ENCODE assay signal across 27 mouse cellular contexts in genomic region chr13:14018852-14019251, GRCm38 (mm10). TPM values are rescaled to one million over a fixed set of nuclear protein-coding genes. Genes with fewer than 3 reads are reported as not detected.
DNase-seq lines count a peak whose midpoint lies in the region; ATAC-seq lines count a peak whose summit lies in the region.
"Had no signal": no experiment of that assay in that cellular context is flagged by ENCODE, and none has a peak within 500 bp of the region (broad histone marks: within the 10 kb centered on the region; RNA-seq: fewer than 3 reads in every experiment).

No protein-coding gene starts in this region.

- no peaks in the 10 kb centered on the region for H3K9me3 ChIP-seq in liver, embryonic 12.5 days (replicated peaks)
- H3K9me3 ChIP-seq in liver, embryonic 15.5 days (replicated peaks) = no peaks in the 10 kb centered on the region
- H3K9me3 ChIP-seq: forebrain, embryonic 13.5 days; heart, embryonic 12.5 days; heart, embryonic 15.5 days had no signal

- peak overlapping the region; percentile 80 for H3K27ac ChIP-seq in liver, embryonic 12.5 days
- peak overlapping the region; percentile 76 for H3K27ac ChIP-seq in liver, embryonic 15.5 days (replicated peaks)
- H3K27ac ChIP-seq: forebrain, embryonic 13.5 days; gastrocnemius, adult 2 months; heart, embryonic 15.5 days; hindbrain, embryonic 14.5 days; hindbrain, postnatal 0 days had no signal

- 78% methylated on average over 3 of the region's 3 CpGs for WGBS in liver, embryonic 12.5 days (ENCODE audit: insufficient replicate concordance)
- 68% methylated on average over 3 of the region's 3 CpGs for WGBS in liver, embryonic 15.5 days (ENCODE audit: insufficient replicate concordance)

- intact Hi-C loops in heart, postnatal 36 days (cut with DNase I) = no loop called here

- H3K4me3 ChIP-seq in liver, embryonic 12.5 days = no peak overlapping the region
- H3K4me3 ChIP-seq in liver, embryonic 15.5 days (replicated peaks) = no peak overlapping the region
- H3K4me3 ChIP-seq: forebrain, embryonic 13.5 days; gastrocnemius, adult 2 months; heart, embryonic 12.5 days; heart, embryonic 15.5 days had no signal

- peaks cover 27% of the 10 kb centered on the region for H3K4me1 ChIP-seq in liver, embryonic 12.5 days
- H3K4me1 ChIP-seq in liver, embryonic 15.5 days (replicated peaks) = peaks cover 27% of the 10 kb centered on the region
- H3K4me1 ChIP-seq: forebrain, embryonic 13.5 days; heart, embryonic 12.5 days; heart, embryonic 15.5 days had no signal

- DNase-seq in cerebellum, postnatal 4 days (ENCODE audit: low spot score in 2 of 2) = no peak
- no peak for DNase-seq in heart, postnatal 36 days
- DNase-seq in right cerebral cortex, adult 2 months (ENCODE audit: low spot score in 2 of 2) = no peak
- DNase-seq: adrenal gland, adult 8-10 months; adrenal gland, postnatal 25 days; cerebellum, adult 11-12 months; cerebellum, adult 8-10 months; cerebellum, postnatal 10 days; cerebellum, postnatal 36 days; gastrocnemius, adult 2 months; gastrocnemius, postnatal 14 days; heart, adult 11 months; heart, postnatal 10 days; heart, postnatal 4 days had no signal

- H3K27me3 ChIP-seq in liver, embryonic 12.5 days (replicated peaks) = no peaks in the 10 kb centered on the region
- no peaks in the 10 kb centered on the region for H3K27me3 ChIP-seq in liver, embryonic 15.5 days
- H3K27me3 ChIP-seq: forebrain, embryonic 13.5 days; heart, embryonic 12.5 days; heart, embryonic 15.5 days had no signal

- peak; percentile 61; the same call in 1 of the 2 replicates for ATAC-seq in erythroblast, adult 5-6 weeks (replicated peaks; ENCODE audit: low FRiP score, poor library complexity, severe bottlenecking)
- ATAC-seq in liver, embryonic 12.5 days = peak; percentile 46
- no peak for ATAC-seq in liver, embryonic 15.5 days (ENCODE audit: insufficient read depth)
- ATAC-seq in megakaryocyte-erythroid progenitor cell, adult 5-6 weeks (replicated peaks; ENCODE audit: low FRiP score, low TSS enrichment, poor library complexity, severe bottlenecking) = peak; percentile 15; the same call in 1 of the 2 replicates
- ATAC-seq: activated CD4-positive, CD25-positive, alpha-beta regulatory T cell, adult 4 months; CD4-positive, CD25-positive, alpha-beta regulatory T cell, adult 4 months; forebrain, embryonic 13.5 days; forebrain, embryonic 16.5 days; hindbrain, postnatal 0 days; inflammation-experienced regulatory T-cells, adult 6 months had no signal

- H3K4me2 ChIP-seq in liver, embryonic 12.5 days = peak overlapping the region; percentile 27
- H3K4me2 ChIP-seq in liver, embryonic 15.5 days = no peak overlapping the region
- H3K4me2 ChIP-seq: forebrain, embryonic 13.5 days; heart, embryonic 12.5 days; heart, embryonic 15.5 days; hindbrain, embryonic 14.5 days had no signal

- peaks cover 56% of the 10 kb centered on the region for H3K36me3 ChIP-seq in liver, embryonic 12.5 days
- peaks cover 46% of the 10 kb centered on the region for H3K36me3 ChIP-seq in liver, embryonic 15.5 days (replicated peaks)

- no peak overlapping the region for H3K9ac ChIP-seq in liver, embryonic 12.5 days
- H3K9ac ChIP-seq in liver, embryonic 15.5 days = no peak overlapping the region
- H3K9ac ChIP-seq: forebrain, embryonic 13.5 days; heart, embryonic 12.5 days; heart, embryonic 15.5 days; hindbrain, embryonic 14.5 days had no signal

RNA-seq across cellular contexts. Expression of gene Tbce, which starts 20.6 kb away (rescaled TPM):
- 54.1 and 95.3 TPM in 2 replicates for total RNA-seq in erythroblast, adult 5-6 weeks (2015; ENCODE audit: low replicate concordance)
- 71.3 and 80.4 TPM in 2 replicates for total RNA-seq in erythroblast, adult 5-6 weeks (2017; ENCODE audit: low replicate concordance)
- 35.4 and 38.7 TPM in 2 replicates for polyA plus RNA-seq in liver, embryonic 12.5 days (2016; fragmentation: Nextera tagmentation; extraction: Ambion mirVana)
- polyA plus RNA-seq in liver, embryonic 15.5 days (2015; fragmentation: Nextera tagmentation; extraction: Ambion mirVana) = 27.0 and 30.6 TPM in 2 replicates
- total RNA-seq in megakaryocyte-erythroid progenitor cell, adult 5-6 weeks (2014; fragmentation: Nextera tagmentation) = 106 and 112 TPM in 2 replicates
- 58.8 and 103 TPM in 2 replicates for total RNA-seq in megakaryocyte-erythroid progenitor cell, adult 5-6 weeks (2017)
- 10 to 100 TPM; 19.1 to 23.5 TPM for total RNA-seq in heart, postnatal 36 days (2021)

RNA-seq across cellular contexts. Expression of gene Arid4b, which starts 44.2 kb away (rescaled TPM):
- 102 and 126 TPM in 2 replicates for total RNA-seq in erythroblast, adult 5-6 weeks (2015; ENCODE audit: low replicate concordance)
- 186 and 206 TPM in 2 replicates for total RNA-seq in erythroblast, adult 5-6 weeks (2017; ENCODE audit: low replicate concordance)
- polyA plus RNA-seq in liver, embryonic 12.5 days (2016; fragmentation: Nextera tagmentation; extraction: Ambion mirVana) = 23.5 and 25.1 TPM in 2 replicates
- 16.8 and 19.3 TPM in 2 replicates for polyA plus RNA-seq in liver, embryonic 15.5 days (2015; fragmentation: Nextera tagmentation; extraction: Ambion mirVana)
- total RNA-seq in megakaryocyte-erythroid progenitor cell, adult 5-6 weeks (2014; fragmentation: Nextera tagmentation) = 31.2 and 33.7 TPM in 2 replicates
- total RNA-seq in megakaryocyte-erythroid progenitor cell, adult 5-6 weeks (2017) = 43.3 and 56.4 TPM in 2 replicates
- 10 to 100 TPM; 22.0 to 23.5 TPM for total RNA-seq in heart, postnatal 36 days (2021)

RNA-seq across cellular contexts. Expression of gene Ggps1, which starts 44.4 kb away (rescaled TPM):
- 13.4 and 34.7 TPM in 2 replicates for total RNA-seq in erythroblast, adult 5-6 weeks (2015; ENCODE audit: low replicate concordance)
- 25.8 and 30.6 TPM in 2 replicates for total RNA-seq in erythroblast, adult 5-6 weeks (2017; ENCODE audit: low replicate concordance)
- 16.8 and 18.2 TPM in 2 replicates for polyA plus RNA-seq in liver, embryonic 12.5 days (2016; fragmentation: Nextera tagmentation; extraction: Ambion mirVana)
- polyA plus RNA-seq in liver, embryonic 15.5 days (2015; fragmentation: Nextera tagmentation; extraction: Ambion mirVana) = 9.7 and 11.3 TPM in 2 replicates
- 21.7 and 23.3 TPM in 2 replicates for total RNA-seq in megakaryocyte-erythroid progenitor cell, adult 5-6 weeks (2014; fragmentation: Nextera tagmentation)
- total RNA-seq in megakaryocyte-erythroid progenitor cell, adult 5-6 weeks (2017) = 12.6 and 17.0 TPM in 2 replicates
- total RNA-seq in heart, postnatal 36 days (2021) = 10 to 100 TPM; 20.4 to 26.1 TPM
